Mouse (Mus musculus) WW6 (cell line): ENCODE measurements around the gene Vps37c.
A peak's percentile ranks its signal among the peaks of the same experiment; 100 is the strongest.

ENCODE experiments used
- DNase-seq: peaks from one replicate; pipeline ENCODE4 v3.0.0-alpha.2; 2013; ENCODE audit warnings: low read depth, low spot score

The Vps37c gene

GRCm38 (mm10) chr19:10713551-10713950 is 25.0 kb downstream of the Vps37c start:
- DNase-seq: no peak

GRCm38 (mm10) chr19:10714168-10714567 is 25.6 kb downstream of the Vps37c start:
- no peak for DNase-seq

GRCm38 (mm10) chr19:10714682-10715475 is 26.3 kb downstream of the Vps37c start:
- peak; percentile 36 for DNase-seq

GRCm38 (mm10) chr19:10715476-10715875 is 26.9 kb downstream of the Vps37c start:
- DNase-seq: no peak

- no peak for DNase-seq
These were observed 29.8 kb downstream of the Vps37c start for GRCm38 (mm10) chr19:10718251-10718775.

GRCm38 (mm10) chr19:10719751-10720150 is 31.2 kb downstream of the Vps37c start:
- no peak for DNase-seq

GRCm38 (mm10) chr19:10720524-10720923 is 32.0 kb downstream of the Vps37c start:
- DNase-seq: no peak

- DNase-seq: no peak
These were observed 32.5 kb downstream of the Vps37c start for GRCm38 (mm10) chr19:10721064-10721463.

- no peak for DNase-seq
These were observed 34.5 kb downstream of the Vps37c start for GRCm38 (mm10) chr19:10723084-10723483.

- peak; percentile 65 for DNase-seq
These were observed 35.1 kb downstream of the Vps37c start for GRCm38 (mm10) chr19:10723649-10724048.

GRCm38 (mm10) chr19:10724629-10725363 is 36.3 kb downstream of the Vps37c start:
- no peak for DNase-seq

- no peak for DNase-seq
These were observed 41.4 kb downstream of the Vps37c start for GRCm38 (mm10) chr19:10729889-10730288.

GRCm38 (mm10) chr19:10730469-10730868 is 41.9 kb downstream of the Vps37c start:
- DNase-seq: no peak

GRCm38 (mm10) chr19:10731975-10732374 is 43.4 kb downstream of the Vps37c start:
- no peak for DNase-seq

- no peak for DNase-seq
These were observed 44.2 kb downstream of the Vps37c start for GRCm38 (mm10) chr19:10732741-10733140.

- no peak for DNase-seq
These were observed 45.1 kb downstream of the Vps37c start for GRCm38 (mm10) chr19:10733501-10734127.

- DNase-seq: no peak
These were observed 46.0 kb downstream of the Vps37c start for GRCm38 (mm10) chr19:10734554-10734953.

- no peak for DNase-seq
These were observed 46.5 kb downstream of the Vps37c start for GRCm38 (mm10) chr19:10735061-10735460.

GRCm38 (mm10) chr19:10735861-10736260 is 47.3 kb downstream of the Vps37c start:
- DNase-seq: no peak

- DNase-seq: no peak
These were observed 49.5 kb downstream of the Vps37c start for GRCm38 (mm10) chr19:10738038-10738437.

GRCm38 (mm10) chr19:10738811-10739210 is 50.3 kb downstream of the Vps37c start, which contains the start of gene Cd5:
TSS of gene Cd5 (minus strand) at chr19:10739002.
- DNase-seq: no peak

GRCm38 (mm10) chr19:10739916-10740315 is 51.4 kb downstream of the Vps37c start:
- no peak for DNase-seq
